Mouse (Mus musculus) kidney, adult 9 months (tissue): ENCODE data around the gene Hrg.
"Not testable (repeated sequence)": the region's sequence is repeated elsewhere in the genome, so short reads cannot be mapped to it uniquely, and the experiment has no call there.

Source experiments
- DNase-seq: peaks from one replicate; pipeline ENCODE4 v3.0.0; 2022

Gene Hrg

DNA sequence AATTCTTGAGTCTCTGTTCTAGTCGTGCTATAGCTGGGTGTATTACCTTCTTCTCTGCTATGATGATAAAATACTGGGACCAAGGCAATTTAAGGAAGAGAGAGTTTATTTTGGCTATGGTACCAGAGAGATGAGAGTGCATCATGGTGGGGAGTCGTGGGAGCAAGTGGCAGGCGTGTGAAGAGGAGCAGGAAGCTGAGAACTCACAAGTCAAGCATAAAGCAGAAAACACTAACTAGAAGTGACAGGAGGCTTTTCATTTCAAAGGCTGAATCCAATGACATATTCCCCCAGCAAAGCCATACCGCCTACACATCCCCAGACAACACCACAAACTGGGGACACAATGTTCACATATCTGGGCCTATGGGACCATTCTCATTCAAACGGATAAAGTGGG, 11.4 kb downstream of the Hrg start:
- no peak for DNase-seq

DNA sequence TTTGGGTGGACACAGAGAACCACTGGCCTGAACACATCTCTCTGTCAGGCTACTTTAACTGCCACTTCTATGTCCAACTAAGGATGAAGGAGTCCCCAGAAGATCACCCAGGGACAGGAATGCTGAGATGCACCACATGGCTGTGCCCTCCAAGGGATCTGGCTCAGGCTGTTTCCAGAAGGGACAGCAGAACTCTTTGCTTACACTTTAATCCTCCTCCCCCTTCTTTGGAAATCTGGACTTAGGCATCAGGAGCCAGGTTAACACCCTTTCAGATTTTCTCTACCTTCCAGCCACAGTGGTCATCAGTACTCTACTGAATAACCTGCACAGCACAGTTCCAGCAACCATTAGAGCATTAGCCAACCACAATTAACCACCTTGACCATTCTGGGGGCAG, 12.4 kb downstream of the Hrg start:
- no peak for DNase-seq

DNA sequence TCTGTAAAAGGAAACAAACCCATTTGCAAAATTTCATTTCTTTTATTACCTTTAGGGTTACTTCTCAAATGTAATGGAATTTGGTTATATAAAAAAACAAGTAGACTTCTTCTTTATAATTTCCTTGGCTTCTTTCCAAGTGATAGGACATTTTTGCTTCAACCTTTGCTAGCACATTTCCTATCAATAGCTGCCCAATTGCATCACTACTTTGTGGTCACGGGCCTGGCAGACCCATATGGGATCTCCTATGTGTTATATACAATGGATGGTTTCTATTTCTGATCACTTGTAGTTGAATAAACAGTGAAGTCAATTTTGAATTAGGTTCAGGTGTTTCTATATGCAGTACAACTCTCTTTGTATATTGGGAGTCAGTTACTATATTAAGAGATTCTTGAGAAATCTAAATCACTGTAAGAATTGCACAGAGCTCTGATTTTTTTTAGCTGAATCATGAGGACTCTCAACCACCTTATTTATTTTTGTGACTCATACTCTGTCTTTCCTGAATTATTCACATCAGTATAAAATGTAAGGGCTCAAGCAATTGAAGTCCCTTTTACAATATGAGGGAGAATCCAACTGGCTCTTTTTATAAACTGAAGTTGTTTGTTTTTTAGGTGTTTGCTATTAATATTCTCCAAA, 16.6 kb downstream of the Hrg start:
- DNase-seq, result no peak

DNA sequence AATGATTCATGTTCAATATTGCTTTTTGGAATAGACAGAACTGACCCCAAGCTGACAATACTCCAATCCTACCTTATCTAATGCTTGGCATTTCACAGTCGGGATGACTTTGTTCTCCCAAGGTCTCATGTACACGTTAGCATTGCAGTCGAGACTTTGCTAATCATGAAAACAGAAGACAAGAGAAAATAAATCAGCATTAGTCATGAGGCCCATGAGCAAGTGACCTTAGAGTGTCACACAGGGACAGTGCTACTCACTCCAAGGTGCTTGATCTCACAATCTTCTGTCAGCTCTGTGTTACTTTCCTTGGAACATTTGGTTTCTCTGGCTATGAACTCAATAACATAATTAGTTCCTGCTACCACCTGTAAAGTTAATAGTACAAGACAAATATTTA, 46.1 kb downstream of the Hrg start:
- not testable (repeated sequence) for DNase-seq
